Mouse (Mus musculus): Measurements from ENCODE around the gene 4933414I15Rik.

The 4933414I15Rik gene

DNA sequence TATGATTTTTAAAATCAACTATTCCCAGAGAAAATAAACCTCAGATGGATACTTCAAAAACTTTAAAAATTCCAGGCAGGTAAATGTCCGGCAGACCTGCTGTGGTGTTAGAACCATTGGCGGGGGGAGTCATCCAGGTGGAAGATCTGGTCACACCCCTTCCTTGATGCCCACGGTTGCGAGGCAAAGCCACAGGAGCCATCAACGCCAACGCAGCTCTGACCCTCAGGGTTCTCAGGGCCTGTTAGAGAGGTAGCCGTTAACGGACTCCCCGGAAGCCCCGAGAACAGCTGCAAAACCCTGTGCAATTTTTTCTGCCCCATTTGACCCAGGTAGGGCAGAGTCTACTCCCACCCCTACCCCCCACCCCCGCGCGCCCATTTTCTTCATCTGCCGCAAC, at the start of gene 4933414I15Rik:
TSS of gene 4933414I15Rik (minus strand) at position 260 of the 400 bp plus-strand sequence.
- in situ Hi-C loops (cut with MseI, MboI) = loop anchor here (5.0 kb wide), 1 partner anchor 89 kb away; no protein-coding TSS in a partner anchor

DNA sequence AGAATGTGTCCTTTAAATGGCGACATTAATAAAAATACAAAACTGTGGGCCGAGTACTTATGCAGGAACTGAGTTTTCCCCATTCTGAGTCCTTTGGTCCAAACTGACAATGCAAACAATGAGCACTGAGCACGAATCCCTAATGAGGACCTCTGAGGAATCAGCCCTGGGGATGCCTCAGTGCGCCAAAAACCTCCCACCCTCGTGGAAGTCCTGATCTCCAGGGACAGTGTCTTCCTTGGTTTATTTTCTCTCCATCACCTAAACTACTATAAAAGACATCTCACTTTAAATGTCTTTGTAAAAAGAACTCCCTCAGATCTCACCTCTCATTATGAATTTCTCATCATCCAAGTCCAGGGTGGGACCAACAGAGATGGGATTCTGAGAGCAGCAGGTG, 38.1 kb upstream of the 4933414I15Rik start, which contains the start of gene Olfr1377:
TSS of gene Olfr1377 (plus strand) at position 301 of the 400 bp plus-strand sequence.
- in situ Hi-C loops (cut with MseI, MboI) = no loop called here

DNA sequence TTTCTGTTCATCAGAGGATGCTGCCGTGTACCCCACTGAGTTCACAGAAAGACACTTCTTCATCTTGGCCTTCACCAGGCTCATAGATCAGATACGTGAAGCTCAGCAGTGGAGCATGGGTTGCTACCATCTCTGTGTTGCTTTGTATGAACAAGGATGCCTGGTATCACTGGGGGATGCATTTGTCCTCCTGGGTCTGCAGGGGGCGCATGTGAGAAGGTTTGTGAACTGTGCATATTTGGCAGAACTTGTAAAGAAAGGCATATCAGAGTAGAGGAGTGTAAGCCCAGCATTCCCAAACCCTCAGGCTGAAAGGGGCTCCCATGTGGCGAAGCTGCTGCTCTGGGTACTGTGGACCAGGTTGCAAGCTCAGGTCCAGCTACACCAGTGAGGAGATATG, 33.7 kb upstream of the 4933414I15Rik start:
- in situ Hi-C loops (cut with MseI, MboI) = no loop called here

DNA sequence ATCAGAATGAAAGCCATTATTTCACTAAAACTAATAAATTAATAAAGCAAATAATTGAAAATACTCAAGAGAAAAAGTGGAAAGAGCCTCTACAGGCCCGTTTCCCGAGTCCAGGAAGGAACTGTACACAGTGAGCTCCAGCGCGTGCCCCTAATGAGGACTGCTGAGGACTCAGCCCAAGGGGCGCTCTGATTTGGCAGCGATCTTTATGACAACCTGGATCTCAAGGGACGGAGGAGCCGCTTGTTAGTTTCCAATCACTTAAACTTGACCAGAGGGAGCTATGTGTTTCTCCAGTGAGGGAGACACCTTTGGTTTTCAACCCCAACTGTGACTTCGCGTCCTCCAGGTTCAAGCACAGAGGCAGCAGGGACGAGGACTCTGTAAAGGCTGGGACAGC, 22.7 kb upstream of the 4933414I15Rik start, which contains the start of gene Olfr1378:
TSS of gene Olfr1378 (plus strand) at position 301 of the 400 bp plus-strand sequence.
- in situ Hi-C loops (cut with MseI, MboI) = no loop called here

DNA sequence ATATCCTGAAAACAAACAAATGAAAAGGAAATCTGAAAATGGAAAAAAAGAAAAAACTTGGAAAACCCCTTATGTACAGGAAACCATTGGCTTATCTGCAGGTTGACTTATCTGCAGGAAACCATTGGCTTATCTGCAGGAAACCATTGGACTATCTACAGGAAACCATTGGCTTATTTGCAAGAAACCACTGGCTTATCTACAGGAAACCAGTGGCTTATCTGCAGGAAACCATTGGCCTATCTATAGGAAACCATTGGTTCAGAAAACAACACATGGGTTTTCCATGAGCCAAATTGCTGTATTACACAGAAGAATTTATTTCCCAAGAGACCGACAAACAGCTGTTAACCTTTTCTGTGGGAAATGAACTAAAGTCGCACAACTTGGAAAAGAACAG, 21.3 kb upstream of the 4933414I15Rik start:
- in situ Hi-C loops (cut with MseI, MboI) = no loop called here

DNA sequence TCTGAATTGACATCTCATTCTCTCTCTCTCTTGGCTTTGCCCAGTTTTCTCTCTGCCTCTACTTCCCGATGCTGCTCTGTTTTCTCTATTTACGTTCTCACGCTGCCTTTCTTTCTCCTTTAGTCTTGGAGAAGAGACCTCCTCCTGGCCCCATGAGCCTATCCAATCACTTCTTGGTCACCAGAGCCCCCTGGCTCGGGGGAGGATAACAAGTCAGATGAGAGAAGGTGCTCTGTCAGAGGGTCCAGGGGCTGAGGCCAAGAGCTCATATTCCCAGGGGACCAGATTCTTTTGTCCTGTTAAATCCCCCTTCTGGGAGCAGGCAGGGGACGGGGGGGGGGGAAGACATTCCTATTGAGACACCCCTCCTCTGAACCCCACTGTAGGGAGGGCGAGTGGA, 10.1 kb upstream of the 4933414I15Rik start, which contains the start of gene Prop1:
TSS of gene Prop1 (minus strand) at position 101 of the 400 bp plus-strand sequence.
- in situ Hi-C loops (cut with MseI, MboI) = no loop called here

DNA sequence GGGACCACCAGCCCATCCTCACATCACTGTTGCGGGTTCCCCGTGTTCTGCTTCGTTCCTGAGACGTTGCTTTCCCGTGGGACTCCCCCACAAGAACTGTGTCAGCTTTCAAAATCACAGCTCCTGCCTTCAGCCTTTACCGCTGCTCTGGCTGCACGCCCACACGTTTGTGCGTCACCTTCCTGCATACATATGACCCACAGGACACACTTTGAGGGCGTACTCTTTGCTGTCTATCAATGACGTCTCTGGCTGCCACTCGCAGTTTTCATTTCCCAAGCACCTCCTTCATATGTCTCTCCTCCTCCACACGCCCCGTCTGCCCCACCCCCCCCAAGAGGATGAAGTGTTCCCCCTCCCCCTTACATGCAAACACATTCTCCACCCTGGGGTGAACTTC, 8.7 kb upstream of the 4933414I15Rik start:
- in situ Hi-C loops (cut with MseI, MboI) = no loop called here

DNA sequence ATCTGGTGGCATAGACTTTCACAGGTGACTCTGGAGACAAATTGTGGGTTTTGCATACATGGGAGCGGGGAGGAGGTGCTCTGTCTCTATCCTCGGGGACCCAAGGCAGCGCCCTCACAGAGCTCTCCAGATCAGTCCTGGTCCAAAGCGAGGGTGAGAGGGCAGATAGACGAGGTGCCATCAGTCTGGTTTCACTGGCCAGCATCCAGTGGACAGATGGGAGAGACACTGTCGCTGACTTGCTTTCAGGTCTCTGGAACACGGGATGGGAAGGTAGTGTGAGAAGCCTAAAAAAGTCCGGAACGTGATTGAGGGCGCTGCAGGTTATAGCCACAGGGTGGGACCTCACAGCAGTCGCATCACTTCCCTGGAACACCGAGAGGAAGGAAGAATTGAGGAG, 1.2 kb downstream of the 4933414I15Rik start:
- in situ Hi-C loops (cut with MseI, MboI) = loop anchor here (5.0 kb wide), 1 partner anchor 90 kb away; no protein-coding TSS in a partner anchor

DNA sequence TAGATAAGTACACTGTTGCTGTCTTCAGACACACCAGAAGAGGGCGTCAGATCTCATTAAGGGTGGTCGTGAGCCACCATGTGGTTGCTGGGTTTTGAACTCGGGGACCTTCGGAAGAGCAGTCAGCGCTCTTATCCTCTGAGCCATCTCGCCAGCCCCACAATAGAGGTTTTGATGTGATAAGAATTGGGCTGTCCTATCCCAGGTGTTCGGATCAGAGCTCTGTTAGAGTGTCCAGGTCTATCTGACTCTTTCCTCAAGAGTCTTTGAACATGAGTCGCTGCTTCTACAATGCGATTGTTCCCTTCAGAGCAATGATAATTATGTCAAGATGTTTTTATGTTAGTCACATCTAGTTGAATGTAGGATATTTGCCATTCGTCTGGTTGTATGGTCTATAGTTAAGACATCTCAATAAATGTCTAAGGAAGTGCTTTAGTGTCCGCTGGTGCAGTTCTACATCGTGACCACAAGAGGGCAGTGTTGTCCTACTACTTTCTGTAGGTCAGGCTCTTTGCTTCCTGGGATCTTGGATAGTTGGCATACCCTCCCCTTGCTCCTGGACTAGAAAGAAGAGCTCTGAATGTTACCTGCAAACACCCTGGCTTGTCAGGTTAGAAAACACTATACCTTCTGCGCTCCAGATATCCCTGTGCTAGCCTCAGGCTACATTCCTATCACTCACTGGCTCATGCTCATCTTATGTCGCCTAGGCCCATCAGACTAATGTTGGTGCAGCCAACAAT, 3.8 kb downstream of the 4933414I15Rik start:
- in situ Hi-C loops (cut with MseI, MboI) = loop anchor here (5.0 kb wide), 1 partner anchor 93 kb away; no protein-coding TSS in a partner anchor

DNA sequence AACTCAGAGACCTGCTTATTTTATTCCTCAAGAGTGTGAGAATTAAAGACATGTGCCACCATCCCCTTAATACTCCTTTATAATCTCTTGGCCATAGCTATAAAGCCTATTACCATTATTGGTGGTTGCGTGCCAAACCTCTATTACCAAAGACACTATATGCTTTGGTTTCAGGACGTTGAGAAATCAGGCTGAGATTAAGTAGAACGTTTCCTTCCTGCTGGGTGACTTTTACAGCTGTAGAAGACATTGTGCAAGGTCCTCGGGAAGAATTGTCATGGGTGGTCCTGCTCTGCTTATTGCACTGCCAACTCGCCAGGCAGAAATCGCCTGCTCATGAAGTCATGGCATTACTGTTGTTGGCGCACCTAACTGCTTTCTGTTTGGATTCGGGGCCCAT, 5.1 kb downstream of the 4933414I15Rik start:
- in situ Hi-C loops (cut with MseI, MboI) = no loop called here

DNA sequence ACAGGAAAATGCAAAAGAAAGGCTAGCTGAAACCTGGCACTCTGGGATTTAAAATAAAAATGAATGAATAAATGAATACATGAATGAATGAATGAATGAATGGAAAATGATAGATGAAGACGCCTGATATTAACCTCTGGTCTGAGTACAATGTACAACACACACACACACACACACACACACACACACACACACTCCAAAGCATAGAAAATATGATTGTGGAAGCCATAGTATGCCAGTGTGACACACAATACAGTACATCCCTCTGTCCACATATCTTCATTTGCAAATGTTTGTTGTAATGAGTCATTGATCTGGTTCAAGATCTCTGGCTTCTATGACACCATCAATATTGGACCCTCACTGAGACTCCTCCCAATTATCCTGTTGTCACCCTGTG, 11.5 kb downstream of the 4933414I15Rik start:
- in situ Hi-C loops (cut with MseI, MboI) = no loop called here

DNA sequence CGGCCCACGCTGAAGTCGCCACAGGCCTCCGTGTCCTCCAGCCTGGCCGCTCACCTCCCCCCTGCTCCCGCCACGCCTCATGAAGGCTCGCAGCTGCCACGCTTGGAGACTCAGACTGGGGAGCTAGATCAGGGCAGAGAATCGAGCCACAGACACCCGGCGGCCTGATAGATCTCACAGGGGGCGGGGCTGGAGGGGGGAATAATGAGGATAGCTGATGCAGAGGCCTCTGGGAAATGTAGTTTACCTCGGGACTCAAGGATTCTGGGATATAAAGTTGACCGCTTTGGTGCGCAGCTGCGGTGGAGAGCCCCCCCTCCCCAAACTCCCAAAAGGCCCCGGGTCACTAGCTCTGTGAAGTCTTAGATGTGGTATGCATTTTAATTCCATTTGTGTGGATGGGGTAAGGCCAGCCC, 12.1 kb downstream of the 4933414I15Rik start, which contains the start of gene Zfp354b:
TSS of gene Zfp354b (minus strand) at position 183 of the 416 bp plus-strand sequence.
- in situ Hi-C loops (cut with MseI, MboI) = no loop called here

DNA sequence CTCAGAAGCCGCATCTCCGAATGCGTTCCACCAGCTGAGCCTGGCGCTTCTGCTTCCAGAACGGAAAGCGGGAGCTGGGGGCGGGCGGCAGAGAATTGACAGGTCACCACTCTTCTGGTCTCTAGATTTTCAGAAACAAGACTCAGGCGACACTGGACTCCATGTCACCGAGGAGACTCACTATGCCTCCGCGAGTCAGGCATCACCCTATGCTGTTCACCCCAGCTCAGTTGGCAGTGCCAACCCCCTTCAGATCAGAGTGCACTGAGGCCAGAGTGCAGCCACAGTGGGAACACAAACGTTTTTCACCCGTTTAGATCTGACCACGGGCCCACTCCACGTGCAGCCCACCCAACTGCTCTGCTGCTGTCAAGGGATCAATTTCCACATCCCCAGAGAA, 12.5 kb downstream of the 4933414I15Rik start:
- in situ Hi-C loops (cut with MseI, MboI) = no loop called here

DNA sequence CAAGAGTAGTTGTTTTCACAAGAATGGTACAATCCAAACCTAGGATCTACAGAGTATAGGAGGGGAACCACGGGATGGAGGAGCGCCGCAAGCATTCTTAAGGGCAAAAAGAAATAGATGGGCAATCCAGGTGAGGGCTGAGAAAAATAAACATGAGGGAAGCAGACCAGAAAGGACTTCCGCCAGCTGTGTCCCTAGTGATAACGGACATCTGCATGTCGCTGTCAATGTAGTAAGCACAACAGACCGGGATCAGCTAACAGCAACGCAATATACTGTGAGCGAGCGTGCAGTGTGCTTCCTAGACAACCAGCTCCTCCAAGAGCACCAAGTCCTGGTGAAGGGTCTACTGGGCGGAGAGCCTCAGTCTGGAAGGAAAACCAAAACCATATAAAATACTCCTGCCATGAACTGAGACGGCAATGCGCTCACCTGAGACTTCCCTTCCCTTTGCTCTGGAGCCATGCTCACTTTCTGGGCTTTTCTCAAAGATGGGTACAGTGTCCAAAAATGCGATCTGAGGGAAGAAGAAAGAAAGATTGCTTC, 13.0 kb downstream of the 4933414I15Rik start:
- in situ Hi-C loops (cut with MseI, MboI) = no loop called here

DNA sequence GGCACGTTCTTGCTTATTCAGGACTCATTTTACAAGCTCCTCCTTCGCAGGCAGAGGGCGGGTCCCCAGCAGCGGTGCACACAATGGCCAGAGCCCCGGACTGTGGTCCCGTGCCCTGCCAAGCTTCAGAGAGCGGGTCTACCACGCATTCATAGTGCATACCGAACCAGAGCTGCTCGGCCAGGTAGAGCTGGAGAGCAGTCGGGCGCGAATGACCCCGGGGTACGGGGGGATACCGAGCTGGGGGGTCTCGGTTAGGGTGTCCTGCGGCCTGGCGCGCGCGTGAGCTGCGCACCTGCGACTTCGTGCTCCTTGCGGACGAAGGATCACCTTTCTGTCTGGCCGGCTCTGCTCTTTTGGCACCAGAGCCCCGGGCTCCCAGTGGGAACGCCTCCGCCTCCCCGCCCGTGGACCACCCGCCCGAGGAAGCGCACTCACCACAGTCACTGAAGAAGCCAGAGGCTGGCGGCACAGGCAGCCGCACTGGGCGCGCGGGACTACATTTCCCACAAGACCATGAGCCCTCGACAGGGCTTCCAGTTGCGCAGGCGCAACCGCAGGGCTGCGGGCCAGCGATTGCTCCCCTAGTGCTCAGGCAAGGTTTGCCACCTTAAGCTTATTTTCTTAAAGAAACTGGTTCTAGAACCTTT, 27.8 kb downstream of the 4933414I15Rik start, which contains the start of gene Zfp2:
TSS of gene Zfp2 (minus strand) at position 495 of the 650 bp plus-strand sequence.
- in situ Hi-C loops (cut with MseI, MboI) = no loop called here

DNA sequence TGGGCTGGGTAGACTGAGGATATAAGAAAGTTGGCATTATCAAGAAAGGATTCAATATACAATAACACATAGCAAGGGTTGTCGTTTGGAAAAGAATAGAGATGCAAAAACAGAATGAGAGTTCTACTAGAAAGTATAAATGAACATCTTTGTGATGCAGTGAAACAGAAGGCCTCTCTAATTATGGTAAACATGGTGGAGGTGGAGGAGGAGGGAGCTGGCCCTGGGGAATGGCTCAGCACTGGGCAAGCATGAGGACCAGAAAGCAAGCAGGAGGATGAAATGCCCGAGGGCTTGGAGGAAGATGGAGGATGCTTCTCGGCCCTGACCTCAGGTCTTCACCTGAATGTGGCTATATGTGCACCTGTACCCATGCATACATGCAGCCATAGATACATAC, 29.1 kb downstream of the 4933414I15Rik start:
- in situ Hi-C loops (cut with MseI, MboI) = no loop called here

DNA sequence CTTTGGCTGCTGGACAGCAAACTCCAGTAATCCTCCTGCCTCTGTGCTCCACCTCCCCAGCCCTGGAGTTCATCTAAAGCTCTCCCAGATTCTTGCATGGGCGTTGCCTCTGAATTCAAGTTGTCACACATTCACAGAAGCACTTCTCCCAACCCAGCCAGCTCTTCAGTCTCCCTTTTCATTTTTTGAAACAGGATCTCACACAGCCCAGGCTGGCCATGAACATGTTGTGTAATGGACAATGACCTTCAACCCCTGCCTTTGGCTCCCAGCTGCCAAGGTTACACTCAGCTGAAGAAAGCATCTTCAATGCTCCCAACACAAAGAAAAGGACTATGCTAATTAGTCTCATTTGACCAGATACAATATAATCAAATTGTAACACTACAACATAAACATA, 30.3 kb downstream of the 4933414I15Rik start:
- in situ Hi-C loops (cut with MseI, MboI) = no loop called here

DNA sequence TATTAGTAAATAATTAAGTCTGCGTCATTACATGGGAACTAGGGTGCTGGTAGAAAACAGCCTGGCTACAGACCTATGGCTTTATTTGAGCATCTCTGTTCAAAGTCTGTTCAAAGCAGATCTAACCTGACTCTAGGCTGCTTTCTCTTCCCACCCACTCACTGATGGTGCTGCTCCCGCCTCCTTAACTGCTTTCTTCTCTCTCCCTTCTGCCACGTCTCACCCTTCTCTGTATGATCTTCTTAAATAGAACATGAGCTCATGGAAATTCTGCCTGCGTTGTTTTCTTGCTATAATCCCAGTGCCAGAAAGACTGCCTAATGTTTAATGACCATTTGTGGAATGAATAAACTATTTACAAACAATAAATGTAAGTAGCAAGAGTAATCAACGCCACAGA, 35.4 kb downstream of the 4933414I15Rik start:
- in situ Hi-C loops (cut with MseI, MboI) = no loop called here

DNA sequence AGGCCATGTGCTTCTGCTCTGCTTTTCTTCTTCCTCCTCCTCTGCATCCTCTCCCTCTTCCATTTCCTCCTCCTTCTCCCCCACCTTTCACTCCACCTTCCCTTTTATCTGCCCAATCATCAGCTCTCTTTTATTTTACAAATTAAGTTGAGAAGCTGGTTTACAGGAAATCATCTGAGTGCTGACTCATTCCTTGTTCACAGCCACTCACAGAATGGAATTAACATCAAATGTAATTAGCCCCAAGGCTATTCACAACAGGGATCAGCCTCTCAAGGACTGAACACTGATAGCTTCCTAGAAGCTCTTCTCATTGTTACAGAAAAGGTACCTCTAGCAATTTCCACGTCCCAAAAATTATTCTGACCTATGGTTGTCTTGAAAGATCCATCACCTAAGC, 46.2 kb downstream of the 4933414I15Rik start:
- in situ Hi-C loops (cut with MseI, MboI) = no loop called here

DNA sequence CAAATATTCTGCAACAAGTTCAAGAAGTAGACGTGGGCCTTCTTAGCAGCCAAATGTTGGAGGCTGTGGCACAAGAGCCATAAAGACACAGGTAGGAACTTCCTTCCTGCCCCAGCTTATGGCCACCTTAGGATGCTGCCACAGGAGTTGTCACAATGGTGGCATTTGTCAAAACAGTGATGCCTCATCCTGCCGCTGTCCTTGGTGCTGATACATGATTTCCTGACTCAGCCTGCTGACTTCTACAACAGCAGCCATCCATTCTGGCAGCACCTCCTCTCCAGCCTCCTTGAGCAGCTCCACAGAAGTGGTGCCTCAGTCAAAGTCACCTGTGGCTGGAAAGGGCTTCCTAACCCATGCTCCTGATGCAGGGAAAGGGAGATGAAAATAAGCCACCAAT, 51.1 kb downstream of the 4933414I15Rik start:
- in situ Hi-C loops (cut with MseI, MboI) = no loop called here
